Mouse (Mus musculus) small intestine, adult 2 months (tissue): ENCODE measurements around the gene Mrpl39.

Source experiments
- CTCF ChIP-seq: fragments of 200-500 bp; IDR thresholded peaks from 2 replicates; pipeline ENCODE4 v1.5.1; 2012; ENCODE audit warnings: low read depth, mild to moderate bottlenecking, control low read depth, inconsistent platforms, low read length, moderate library complexity, mixed read lengths; ENCODE audit not compliant: insufficient replicate concordance, insufficient read length; ENCODE audit errors: extremely low read depth
- POLR2A ChIP-seq: fragments of 200-500 bp; IDR thresholded peaks from 2 replicates; pipeline ENCODE4 v1.6.1; 2012; ENCODE audit warnings: low read depth, mild to moderate bottlenecking, control low read depth, inconsistent platforms, low read length, moderate library complexity

DNA sequence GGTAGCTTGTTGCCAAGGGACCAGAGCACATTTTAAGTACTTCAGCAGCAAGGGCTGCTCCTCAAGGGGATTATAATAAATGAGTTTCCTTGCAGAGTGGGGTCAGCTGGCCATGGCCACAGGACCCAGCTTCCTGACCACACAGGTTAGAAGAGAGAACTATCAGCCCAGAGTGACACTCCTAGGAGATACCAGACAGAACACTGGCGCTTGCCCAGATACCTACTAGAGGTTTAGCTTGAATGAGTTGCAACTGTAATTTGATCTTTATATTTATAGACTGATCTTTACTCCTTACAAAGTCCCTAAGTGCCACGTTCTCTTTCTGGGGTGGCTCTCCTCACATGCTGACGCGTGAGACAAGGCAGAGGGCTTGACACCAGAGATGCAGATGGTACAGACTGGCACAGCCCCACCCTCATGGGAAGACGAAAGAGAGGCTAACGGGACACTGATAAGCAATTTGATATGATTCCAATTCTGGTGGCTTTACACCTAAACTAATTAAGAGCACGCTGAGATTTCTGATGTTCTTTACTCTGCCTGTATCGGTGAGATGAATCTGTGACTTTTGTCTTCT is 30.8 kb downstream of the Mrpl39 start:
- TF ChIP-seq POLR2A, result no peak
- no peak for TF ChIP-seq CTCF
